Mouse (Mus musculus): ENCODE data around the gene 4930404N11Rik.

DNA sequence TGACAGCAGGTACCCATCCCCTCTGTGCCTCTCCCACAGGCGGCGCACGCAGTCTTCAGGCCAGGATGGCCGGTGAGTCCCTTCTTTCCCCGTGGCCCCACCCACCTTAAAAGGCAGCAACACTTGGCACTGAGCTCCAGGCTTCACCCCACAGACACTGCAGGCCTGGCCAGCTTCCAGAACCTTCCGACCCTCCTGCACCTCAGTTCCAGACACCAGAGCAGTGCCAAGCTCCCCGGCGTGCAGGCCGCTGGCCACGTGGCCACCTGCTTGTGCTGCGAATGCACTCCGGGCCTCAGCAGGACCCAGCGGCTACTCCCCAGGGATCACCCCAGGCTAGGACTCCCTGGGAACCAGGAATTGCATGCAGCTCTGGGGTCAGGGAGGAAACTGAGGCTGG, 52.0 kb downstream of the 4930404N11Rik start:
- TF ChIP-seq TAL1 (IDR thresholded peaks at IDR 0.05; ENCODE audit: low read length): no peak
- TF ChIP-seq GATA1 (IDR thresholded peaks at IDR 0.05; ENCODE audit: low read length): no peak
